Mouse (Mus musculus): ENCODE data around the gene Pomgnt2.

GRCm38 (mm10) chr9:121947784-121948183 lies 49.1 kb downstream of the Pomgnt2 start:
- TF ChIP-seq EP300 (IDR thresholded peaks at IDR 0.05; ENCODE audit: low read length), result no peak
- TF ChIP-seq ZC3H11A (IDR thresholded peaks at IDR 0.05; ENCODE audit: low read depth, low read length), result no peak
- no peak for TF ChIP-seq TCF12 (IDR thresholded peaks at IDR 0.05; ENCODE audit: low read depth, low read length)
- TF ChIP-seq CTCF (conservative IDR thresholded peaks at IDR 0.05 in 1 of 2, IDR thresholded peaks at IDR 0.05 in 1 of 2; ENCODE audit: low read depth in 2 of 2, low read length in 2 of 2), result peak; percentile 11 to 50; a peak in 2 of 4 replicates
- TF ChIP-seq NRF1 (IDR thresholded peaks at IDR 0.05; ENCODE audit: low read depth, low read length), result no peak
- TF ChIP-seq GABPA (IDR thresholded peaks at IDR 0.05; ENCODE audit: insufficient replicate concordance, low read depth, low read length), result no peak
- no peak for TF ChIP-seq JUND (conservative IDR thresholded peaks at IDR 0.05; ENCODE audit: low read depth, low read length)
- no peak for TF ChIP-seq POLR2AphosphoS2 (IDR thresholded peaks at IDR 0.05; ENCODE audit: low read depth, low read length)
- no peak for TF ChIP-seq ZNF384 (IDR thresholded peaks at IDR 0.05; ENCODE audit: low read depth, low read length)
- TF ChIP-seq POLR2A (IDR thresholded peaks at IDR 0.05; ENCODE audit: low read depth, low read length), result no peak
- TF ChIP-seq CHD1 (IDR thresholded peaks at IDR 0.05; ENCODE audit: low read depth, low read length), result no peak
- TF ChIP-seq USF2 (conservative IDR thresholded peaks at IDR 0.05; ENCODE audit: low read depth, low read length), result no peak
- peak; percentile 34 for TF ChIP-seq SMC3 (IDR thresholded peaks at IDR 0.05; ENCODE audit: low read depth, low read length)

Data from CH12.LX (cell line).